Mouse (Mus musculus): Measurements from ENCODE around the gene Myo1e. TPM values are rescaled to one million over a fixed set of nuclear protein-coding genes. Genes with fewer than 3 reads are reported as not detected.

Myo1e gene
- polyA plus RNA-seq, 1 experiment from 2014 or later = 26.4 TPM

DNA sequence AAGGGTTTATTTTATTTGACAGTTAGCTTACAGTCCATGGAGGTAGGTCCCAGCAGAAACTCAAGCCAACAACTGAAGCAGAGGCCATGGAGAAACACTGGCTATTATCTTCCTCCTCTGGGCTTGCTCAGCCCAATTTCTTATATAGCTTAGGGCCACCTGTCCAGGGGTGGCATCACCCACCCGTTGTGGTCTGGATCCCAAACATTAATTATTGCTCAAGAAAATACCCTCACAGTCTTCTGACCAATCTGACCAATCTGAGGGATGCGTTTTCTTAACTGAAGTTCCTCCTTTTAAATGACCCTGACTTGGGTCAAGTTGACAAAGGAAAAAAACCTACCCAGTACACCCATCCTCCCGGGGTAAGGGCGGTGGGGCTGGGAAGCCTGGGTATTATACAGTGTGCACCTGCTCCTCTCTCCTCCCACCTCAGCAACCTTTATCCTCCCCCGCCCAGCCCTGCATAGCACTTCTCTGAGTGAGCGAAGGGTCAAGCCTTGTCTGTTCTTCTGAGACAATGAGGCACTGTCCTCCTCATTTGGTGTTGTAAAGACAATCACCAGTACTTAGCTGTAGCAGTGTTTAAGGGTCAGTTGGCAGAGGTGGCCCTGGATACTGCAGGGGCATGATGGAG lies 12.3 kb downstream of the Myo1e start:
- Histone ChIP-seq H3K4me3 (ENCODE audit: low read length) (no peak overlapping the region), H3K9me3 (ENCODE audit: low read length) (no peaks in the 10 kb centered on the region), H3K27me3 (ENCODE audit: insufficient read depth, low read length) (no peaks in the 10 kb centered on the region), H3K27ac (ENCODE audit: low read length) (no peak overlapping the region), H3K9ac (replicated peaks; ENCODE audit: low read length) (no peak overlapping the region), H3K4me2 (replicated peaks; ENCODE audit: low read depth, low read length) (no peak overlapping the region), H3K4me1 (ENCODE audit: insufficient read depth, low read length) (peaks cover 27% of the 10 kb centered on the region), H3K36me3 (ENCODE audit: insufficient read depth, low read length) (no peaks in the 10 kb centered on the region)
- ATAC-seq (ENCODE audit: low FRiP score, low TSS enrichment) = no peak
- 63% methylated on average over 6 of the region's 6 CpGs for WGBS

DNA sequence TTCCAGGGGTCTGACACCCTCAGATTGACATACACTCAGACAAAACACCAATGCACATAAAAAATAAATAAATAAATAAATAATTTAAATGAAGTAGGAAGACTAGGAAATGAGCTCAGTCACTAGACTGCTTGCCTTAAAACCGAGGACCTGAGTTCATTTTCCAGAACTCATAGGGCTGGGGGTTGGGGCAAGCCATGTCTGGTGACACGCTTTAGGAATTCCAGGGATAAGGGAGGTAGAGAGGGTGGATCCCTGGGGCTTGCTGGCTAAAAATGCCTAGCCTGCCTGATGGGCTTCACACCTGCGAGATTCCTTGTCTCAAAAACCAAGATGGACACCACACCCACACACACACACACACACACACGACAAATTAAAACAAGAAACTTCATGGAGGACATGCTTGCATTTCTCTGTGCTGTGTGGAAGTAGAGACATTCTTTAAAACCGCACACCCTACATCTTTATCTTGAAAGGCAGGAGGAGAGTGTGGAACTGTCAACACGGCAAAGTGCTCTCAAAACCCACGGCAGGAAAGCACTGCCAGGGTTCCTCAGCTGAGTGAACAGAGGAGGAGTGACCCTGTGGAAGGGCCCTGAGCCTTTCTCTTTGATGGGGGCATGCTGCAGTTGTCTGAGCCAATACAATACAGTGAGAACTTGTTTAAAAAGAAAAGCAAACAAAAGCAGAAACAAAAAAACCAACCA lies 13.5 kb downstream of the Myo1e start:
- Histone ChIP-seq H3K36me3 (ENCODE audit: insufficient read depth, low read length) (no peaks in the 10 kb centered on the region), H3K9me3 (ENCODE audit: low read length) (no peaks in the 10 kb centered on the region), H3K9ac (replicated peaks; ENCODE audit: low read length) (no peak overlapping the region), H3K4me2 (replicated peaks; ENCODE audit: low read depth, low read length) (no peak overlapping the region), H3K27me3 (ENCODE audit: insufficient read depth, low read length) (no peaks in the 10 kb centered on the region), H3K27ac (ENCODE audit: low read length) (no peak overlapping the region), H3K4me1 (ENCODE audit: insufficient read depth, low read length) (peaks cover 30% of the 10 kb centered on the region), H3K4me3 (ENCODE audit: low read length) (no peak overlapping the region)
- WGBS = 63% methylated on average over 7 of the region's 7 CpGs
- no peak for ATAC-seq (ENCODE audit: low FRiP score, low TSS enrichment)

DNA sequence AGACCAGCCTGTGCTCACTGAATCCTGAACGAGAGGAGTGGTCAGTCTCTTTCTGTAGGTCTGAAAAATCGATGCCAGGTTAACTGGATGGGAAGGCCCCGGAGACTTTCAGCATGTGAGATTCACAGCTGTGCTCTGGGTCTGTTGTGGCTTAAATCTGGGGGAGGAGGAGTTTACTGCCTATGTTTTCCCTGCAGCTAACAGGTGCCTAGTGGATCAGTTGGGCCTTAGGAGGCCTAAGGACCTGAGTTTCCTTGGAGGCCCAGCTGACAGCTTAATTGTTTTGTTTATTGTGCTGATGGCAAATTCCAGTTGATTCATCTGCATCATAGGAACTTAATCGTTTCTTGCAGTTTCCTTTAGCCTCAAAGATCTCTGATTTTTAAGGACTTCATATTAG lies 16.0 kb downstream of the Myo1e start:
- no peak for ATAC-seq (ENCODE audit: low FRiP score, low TSS enrichment)
- H3K4me1 ChIP-seq (ENCODE audit: insufficient read depth, low read length) = peaks cover 30% of the 10 kb centered on the region
- H3K4me3 ChIP-seq (ENCODE audit: low read length) = no peak overlapping the region
- no peaks in the 10 kb centered on the region for H3K36me3 ChIP-seq (ENCODE audit: insufficient read depth, low read length)
- no peak overlapping the region for H3K27ac ChIP-seq (ENCODE audit: low read length)
- H3K9me3 ChIP-seq (ENCODE audit: low read length) = no peaks in the 10 kb centered on the region
- H3K4me2 ChIP-seq (replicated peaks; ENCODE audit: low read depth, low read length) = no peak overlapping the region
- no peak overlapping the region for H3K9ac ChIP-seq (replicated peaks; ENCODE audit: low read length)
- H3K27me3 ChIP-seq (ENCODE audit: insufficient read depth, low read length) = no peaks in the 10 kb centered on the region
- WGBS = 64% methylated on average over 4 of the region's 4 CpGs

DNA sequence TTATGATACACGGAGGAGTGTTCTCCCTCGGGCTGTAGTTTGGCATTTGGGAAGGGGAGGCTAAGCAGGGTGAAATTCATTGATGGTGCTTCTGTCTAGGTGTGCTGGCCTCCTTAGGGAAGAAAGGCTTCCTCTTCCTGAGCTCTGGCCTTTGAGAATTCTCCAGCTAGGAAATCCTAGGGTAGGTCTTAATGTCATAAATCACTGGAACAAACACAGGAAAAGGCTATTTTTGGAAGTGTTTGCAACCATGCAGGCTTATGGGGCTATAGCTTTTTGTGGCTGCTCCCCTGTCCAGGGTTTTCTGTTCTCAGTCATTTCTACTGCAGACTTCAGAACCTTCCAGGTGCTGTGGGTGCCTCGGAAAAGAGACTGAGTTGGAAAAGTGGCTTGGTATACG lies 16.9 kb downstream of the Myo1e start:
- WGBS = 41% methylated on average over 4 of the region's 4 CpGs
- no peaks in the 10 kb centered on the region for H3K36me3 ChIP-seq (ENCODE audit: insufficient read depth, low read length)
- no peak overlapping the region for H3K9ac ChIP-seq (replicated peaks; ENCODE audit: low read length)
- H3K4me3 ChIP-seq (ENCODE audit: low read length) = no peak overlapping the region
- peak overlapping the region; percentile 43; the same call in 1 of the 2 replicates for H3K27ac ChIP-seq (ENCODE audit: low read length)
- no peak for ATAC-seq (ENCODE audit: low FRiP score, low TSS enrichment)
- H3K4me1 ChIP-seq (ENCODE audit: insufficient read depth, low read length) = peaks cover 30% of the 10 kb centered on the region
- 0 out of 2 replicates have a peak overlapping the region, but pooled peaks have one; percentile 4 for H3K4me2 ChIP-seq (replicated peaks; ENCODE audit: low read depth, low read length)
- H3K9me3 ChIP-seq (ENCODE audit: low read length) = no peaks in the 10 kb centered on the region
- no peaks in the 10 kb centered on the region for H3K27me3 ChIP-seq (ENCODE audit: insufficient read depth, low read length)

DNA sequence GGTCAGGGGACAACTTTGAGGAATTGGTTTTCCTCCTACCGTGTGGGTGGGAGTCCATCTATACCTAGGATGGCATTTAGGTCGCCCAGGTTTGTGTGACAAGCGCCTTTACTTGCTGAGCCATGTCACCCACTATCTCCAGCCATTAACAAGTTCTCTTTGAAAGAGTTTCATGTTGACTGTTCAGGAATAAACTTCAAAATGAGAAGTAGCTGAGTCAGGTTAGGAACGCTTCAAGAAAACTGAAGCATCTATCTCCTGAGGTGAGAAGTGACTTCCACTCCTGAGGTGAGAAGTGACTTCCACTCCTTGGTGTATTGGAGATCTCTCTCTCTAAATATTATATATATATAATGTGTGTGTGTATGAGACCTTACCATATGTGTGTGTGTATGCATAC lies 19.2 kb downstream of the Myo1e start:
- ATAC-seq (ENCODE audit: low FRiP score, low TSS enrichment) = no peak
- H3K4me2 ChIP-seq (replicated peaks; ENCODE audit: low read depth, low read length) = no peak overlapping the region
- no peaks in the 10 kb centered on the region for H3K9me3 ChIP-seq (ENCODE audit: low read length)
- H3K27ac ChIP-seq (ENCODE audit: low read length) = no peak overlapping the region
- H3K9ac ChIP-seq (replicated peaks; ENCODE audit: low read length) = no peak overlapping the region
- no peaks in the 10 kb centered on the region for H3K27me3 ChIP-seq (ENCODE audit: insufficient read depth, low read length)
- H3K36me3 ChIP-seq (ENCODE audit: insufficient read depth, low read length) = no peaks in the 10 kb centered on the region
- H3K4me3 ChIP-seq (ENCODE audit: low read length) = no peak overlapping the region
- 77% methylated on average over 4 of the region's 4 CpGs for WGBS
- peaks cover 28% of the 10 kb centered on the region for H3K4me1 ChIP-seq (ENCODE audit: insufficient read depth, low read length)

DNA sequence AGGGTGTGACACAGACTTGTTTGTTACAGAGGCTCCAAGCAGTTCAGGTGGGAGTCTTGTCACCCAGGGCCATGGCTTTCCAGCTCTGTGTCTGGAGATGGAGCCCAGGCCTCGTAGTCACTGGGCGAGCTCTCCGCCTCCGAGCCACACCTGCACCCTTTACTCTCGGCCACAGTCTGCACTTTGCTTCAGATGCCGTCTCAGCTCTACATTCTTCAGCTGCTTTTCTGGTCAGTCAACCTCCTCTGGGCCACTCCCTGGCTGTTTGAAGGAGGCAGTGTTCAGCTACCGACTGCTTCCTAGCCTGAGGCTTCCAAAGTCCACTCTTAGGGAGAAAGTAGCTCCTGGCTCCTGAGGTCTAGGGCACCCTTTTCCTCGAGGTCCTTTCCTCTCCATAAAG lies 22.7 kb downstream of the Myo1e start:
- Histone ChIP-seq H3K27me3 (ENCODE audit: insufficient read depth, low read length) (no peaks in the 10 kb centered on the region), H3K27ac (ENCODE audit: low read length) (0 out of 2 replicates have a peak overlapping the region, but pooled peaks have one; percentile 32), H3K4me3 (ENCODE audit: low read length) (no peak overlapping the region), H3K9me3 (ENCODE audit: low read length) (no peaks in the 10 kb centered on the region), H3K9ac (replicated peaks; ENCODE audit: low read length) (no peak overlapping the region), H3K36me3 (ENCODE audit: insufficient read depth, low read length) (no peaks in the 10 kb centered on the region), H3K4me1 (ENCODE audit: insufficient read depth, low read length) (0 out of 2 replicates have a peak, but pooled peaks cover 4% of the 10 kb centered on the region), H3K4me2 (replicated peaks; ENCODE audit: low read depth, low read length) (no peak overlapping the region)
- peak; percentile 82 for ATAC-seq (ENCODE audit: low FRiP score, low TSS enrichment)
- 51% methylated on average over 8 of the region's 8 CpGs for WGBS

DNA sequence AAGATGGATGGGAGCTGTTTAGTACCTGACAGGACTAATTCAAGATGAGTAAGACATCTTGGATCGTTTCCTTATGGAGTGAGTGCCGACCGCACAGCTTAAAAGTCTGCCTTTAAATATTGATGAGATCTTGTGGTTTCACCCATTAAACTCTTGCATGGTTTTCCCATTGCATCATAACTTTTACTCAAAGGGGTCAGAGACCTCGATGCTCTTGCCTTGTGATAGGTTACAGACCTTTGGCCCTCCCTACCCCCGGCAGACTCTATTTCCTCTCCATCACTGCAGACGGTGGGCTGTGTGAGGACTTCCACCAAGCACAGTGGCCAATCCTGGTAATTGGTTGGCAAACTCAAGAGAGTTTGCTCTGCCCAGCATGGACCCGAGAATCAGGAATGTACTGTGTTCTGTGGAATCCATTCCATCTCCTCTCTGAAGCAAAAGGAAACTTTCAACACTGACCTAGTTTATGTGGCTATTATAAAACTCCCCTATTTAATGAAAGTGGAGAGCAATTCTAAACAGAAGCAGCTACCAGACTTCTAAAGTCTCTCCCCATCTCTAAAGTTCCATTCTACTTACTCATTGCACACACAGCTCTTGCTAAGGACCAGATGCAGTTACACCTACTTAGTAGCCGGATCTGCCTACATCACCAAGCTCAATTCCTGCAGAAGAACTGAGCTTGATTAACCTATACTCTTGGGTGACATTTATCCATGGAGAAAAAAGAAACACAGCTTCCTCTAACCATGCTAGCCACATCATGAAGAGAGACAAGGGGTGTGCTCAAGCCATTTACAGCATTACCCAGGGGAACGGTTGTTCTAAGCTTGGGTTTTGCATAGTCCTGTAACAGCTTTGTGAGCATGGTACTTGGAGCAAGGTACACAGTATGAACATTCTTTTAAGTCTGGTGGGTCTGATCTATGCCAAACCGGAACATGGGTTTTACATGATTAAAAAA lies 25.2 kb downstream of the Myo1e start:
- Histone ChIP-seq H3K27me3 (ENCODE audit: insufficient read depth, low read length) (no peaks in the 10 kb centered on the region), H3K4me2 (replicated peaks; ENCODE audit: low read depth, low read length) (no peak overlapping the region), H3K9me3 (ENCODE audit: low read length) (no peaks in the 10 kb centered on the region), H3K4me3 (ENCODE audit: low read length) (no peak overlapping the region), H3K36me3 (ENCODE audit: insufficient read depth, low read length) (no peaks in the 10 kb centered on the region), H3K27ac (ENCODE audit: low read length) (no peak overlapping the region), H3K9ac (replicated peaks; ENCODE audit: low read length) (no peak overlapping the region), H3K4me1 (ENCODE audit: insufficient read depth, low read length) (0 out of 2 replicates have a peak, but pooled peaks cover 4% of the 10 kb centered on the region)
- WGBS = 81% methylated on average over 10 of the region's 10 CpGs
- ATAC-seq (ENCODE audit: low FRiP score, low TSS enrichment) = no peak

DNA sequence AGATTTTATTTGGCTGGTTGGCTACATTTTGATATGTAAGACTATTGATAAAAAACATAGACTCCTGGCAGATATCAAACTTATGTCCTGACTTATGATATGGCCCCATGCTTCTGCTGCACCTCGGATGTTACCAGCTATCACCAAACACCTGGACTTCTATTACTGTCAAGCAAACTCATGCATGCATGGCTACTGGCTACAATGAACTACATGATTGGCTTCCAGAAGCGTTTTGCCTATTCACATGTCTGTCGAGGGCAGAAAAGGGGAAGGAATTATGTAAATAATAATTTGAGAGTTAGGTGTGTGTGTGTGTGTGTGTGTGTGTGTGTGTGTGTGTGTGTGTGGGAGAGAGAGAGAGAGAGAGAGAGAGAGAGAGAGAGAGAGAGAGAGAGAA lies 30.0 kb downstream of the Myo1e start:
- 72% methylated on average over 3 of the region's 3 CpGs for WGBS
- peaks cover 24% of the 10 kb centered on the region for H3K4me1 ChIP-seq (ENCODE audit: insufficient read depth, low read length)

DNA sequence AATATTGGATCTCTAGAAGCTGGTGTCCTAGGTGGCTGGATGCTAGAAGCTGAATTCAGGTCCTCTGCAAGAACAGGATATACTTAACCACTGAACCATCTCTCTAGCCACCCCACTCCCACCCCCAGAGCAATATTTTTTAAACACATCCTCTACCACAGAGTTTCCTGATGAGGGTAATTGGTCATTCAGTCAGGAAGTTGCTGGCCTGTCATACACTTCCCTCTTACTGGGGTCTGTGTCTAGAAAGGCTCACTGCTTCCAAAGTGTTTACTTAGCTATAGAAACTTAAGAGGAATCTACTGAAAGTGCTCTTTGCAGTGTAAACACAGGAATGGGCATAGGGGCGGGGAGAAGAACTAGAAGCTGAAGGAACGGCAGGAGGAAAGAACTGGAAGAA lies 30.4 kb downstream of the Myo1e start:
- Histone ChIP-seq H3K4me1 (ENCODE audit: insufficient read depth, low read length) (peaks cover 27% of the 10 kb centered on the region), H3K36me3 (ENCODE audit: insufficient read depth, low read length) (no peaks in the 10 kb centered on the region), H3K9ac (replicated peaks; ENCODE audit: low read length) (no peak overlapping the region), H3K4me2 (replicated peaks; ENCODE audit: low read depth, low read length) (no peak overlapping the region), H3K27ac (ENCODE audit: low read length) (0 out of 2 replicates have a peak overlapping the region, but pooled peaks have one; percentile 4), H3K4me3 (ENCODE audit: low read length) (no peak overlapping the region), H3K27me3 (ENCODE audit: insufficient read depth, low read length) (no peaks in the 10 kb centered on the region), H3K9me3 (ENCODE audit: low read length) (no peaks in the 10 kb centered on the region)
- 24% methylated on average over 2 of the region's 2 CpGs for WGBS
- no peak for ATAC-seq (ENCODE audit: low FRiP score, low TSS enrichment)

More for the DNA sequence above, 30.0 kb downstream of the Myo1e start:
- Histone ChIP-seq H3K27me3 (ENCODE audit: insufficient read depth, low read length) (no peaks in the 10 kb centered on the region), H3K9ac (replicated peaks; ENCODE audit: low read length) (no peak overlapping the region), H3K4me2 (replicated peaks; ENCODE audit: low read depth, low read length) (no peak overlapping the region), H3K4me3 (ENCODE audit: low read length) (no peak overlapping the region), H3K36me3 (ENCODE audit: insufficient read depth, low read length) (no peaks in the 10 kb centered on the region), H3K27ac (ENCODE audit: low read length) (no peak overlapping the region), H3K9me3 (ENCODE audit: low read length) (no peaks in the 10 kb centered on the region)
- ATAC-seq (ENCODE audit: low FRiP score, low TSS enrichment) = no peak
